Mouse (Mus musculus): ENCODE measurements around the gene Slc35a2. TPM values are rescaled to one million over a fixed set of nuclear protein-coding genes. Genes with fewer than 3 reads are reported as not detected.

Slc35a2 gene
- 32.2 and 33.5 TPM in 2 replicates for polyA plus RNA-seq (2016; fragmentation: Nextera tagmentation; extraction: Ambion mirVana)

DNA sequence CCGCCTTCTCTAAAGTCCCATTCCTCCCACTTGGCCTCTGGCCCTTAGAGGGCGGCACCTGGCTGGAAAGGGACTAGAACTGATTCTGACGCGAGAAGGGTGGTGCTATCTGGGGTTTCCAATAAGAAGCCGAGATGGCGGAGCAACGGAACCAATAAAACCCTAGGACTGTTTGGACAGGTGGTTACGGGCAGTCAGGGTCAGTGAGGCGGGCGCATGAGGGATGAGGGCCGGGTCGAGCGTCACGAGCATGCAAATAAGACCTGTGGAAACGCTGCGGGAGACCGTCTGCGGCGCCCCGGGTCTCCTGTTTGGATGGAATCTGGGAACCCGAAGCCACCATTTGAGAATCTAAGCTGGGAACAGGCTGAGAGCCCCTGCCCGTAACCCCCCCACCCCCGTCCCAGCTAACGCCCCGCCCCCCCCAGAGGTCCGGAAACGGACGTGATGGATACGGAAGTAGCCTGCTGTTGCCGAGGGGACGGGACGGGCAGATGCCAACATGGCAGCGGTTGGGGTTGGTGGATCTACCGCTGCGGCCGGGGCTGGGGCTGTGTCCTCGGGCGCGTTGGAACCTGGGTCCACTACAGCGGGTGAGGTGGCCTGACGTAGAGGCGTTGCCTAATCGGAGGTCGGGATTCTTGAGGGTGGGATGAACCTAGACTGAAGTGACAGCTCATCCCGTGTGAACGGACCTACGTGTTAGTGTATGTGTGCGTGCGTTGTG lies at the start of gene Slc35a2:
TSS of gene Slc35a2 (plus strand) at position 188 of the 727 bp plus-strand sequence.
- 12% methylated on average over 49 of the region's 49 CpGs for WGBS
- no peaks in the 10 kb centered on the region for H3K9me3 ChIP-seq
- no peaks in the 10 kb centered on the region for H3K27me3 ChIP-seq (ENCODE audit: insufficient read depth, poor library complexity, severe bottlenecking)
- DNase-seq (ENCODE audit: low spot score): peak; percentile 95
- peak within 1 kb of the TSS; percentile 85 for H3K27ac ChIP-seq
- 0 out of 2 replicates have a peak, but pooled peaks cover 2% of the 10 kb centered on the region for H3K4me1 ChIP-seq
- 0 out of 2 replicates have a peak, but pooled peaks cover 4% of the 10 kb centered on the region for H3K36me3 ChIP-seq
- peak within 1 kb of the TSS; percentile 68 for H3K4me3 ChIP-seq

GRCm38 (mm10) chrX:7837146-7837545 lies 46.7 kb upstream of the Slc35a2 start:
- Histone ChIP-seq H3K4me3 (no peak overlapping the region), H3K27me3 (ENCODE audit: insufficient read depth, poor library complexity, severe bottlenecking) (no peaks in the 10 kb centered on the region), H3K36me3 (no peaks in the 10 kb centered on the region), H3K27ac (no peak overlapping the region), H3K4me1 (no peaks in the 10 kb centered on the region), H3K9me3 (no peaks in the 10 kb centered on the region)
- WGBS: 52% methylated on average over 1 of the region's 1 CpGs
- DNase-seq (ENCODE audit: low spot score): peak; percentile 77

DNA sequence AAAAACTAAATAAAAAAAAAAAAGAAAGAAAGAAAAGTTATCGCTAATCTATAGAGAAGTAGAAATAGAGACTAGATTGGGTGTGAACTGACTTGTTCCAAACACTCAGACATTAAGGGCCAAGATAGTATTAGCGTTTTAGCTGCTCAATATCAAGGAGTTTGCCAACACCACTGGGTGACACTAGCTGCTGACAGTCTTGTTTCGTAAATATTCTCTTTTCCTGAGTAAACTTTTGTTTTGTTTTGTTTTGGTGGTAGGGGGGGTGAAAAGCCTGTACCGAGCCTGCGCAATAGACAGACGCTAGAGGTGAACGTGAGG lies 43.0 kb upstream of the Slc35a2 start:
- peak overlapping the region; percentile 64; the same call in 1 of the 2 replicates for H3K27ac ChIP-seq
- no peaks in the 10 kb centered on the region for H3K4me1 ChIP-seq
- no peaks in the 10 kb centered on the region for H3K27me3 ChIP-seq (ENCODE audit: insufficient read depth, poor library complexity, severe bottlenecking)
- peak overlapping the region; percentile 84 for H3K4me3 ChIP-seq
- WGBS: 13% methylated on average over 7 of the region's 7 CpGs
- no peak for DNase-seq (ENCODE audit: low spot score)
- no peaks in the 10 kb centered on the region for H3K9me3 ChIP-seq
- no peaks in the 10 kb centered on the region for H3K36me3 ChIP-seq

GRCm38 (mm10) chrX:7841163-7842162 lies 42.4 kb upstream of the Slc35a2 start, which contains the start of gene Otud5:
Gene Otud5, plus strand, starts transcription at chrX:7841364.
- 11% methylated on average over 74 of the region's 74 CpGs for WGBS
- peak within 1 kb of the TSS; percentile 90 for H3K27ac ChIP-seq
- no peaks in the 10 kb centered on the region for H3K4me1 ChIP-seq
- H3K36me3 ChIP-seq: no peaks in the 10 kb centered on the region
- DNase-seq (ENCODE audit: low spot score): peak; percentile 98
- no peaks in the 10 kb centered on the region for H3K27me3 ChIP-seq (ENCODE audit: insufficient read depth, poor library complexity, severe bottlenecking)
- peak within 1 kb of the TSS; percentile 84 for H3K4me3 ChIP-seq
- H3K9me3 ChIP-seq: no peaks in the 10 kb centered on the region

GRCm38 (mm10) chrX:7842318-7842717 lies 41.5 kb upstream of the Slc35a2 start:
- Histone ChIP-seq H3K9me3 (no peaks in the 10 kb centered on the region), H3K4me3 (peak overlapping the region; percentile 84), H3K27ac (peak overlapping the region; percentile 90), H3K4me1 (no peaks in the 10 kb centered on the region), H3K36me3 (no peaks in the 10 kb centered on the region), H3K27me3 (ENCODE audit: insufficient read depth, poor library complexity, severe bottlenecking) (no peaks in the 10 kb centered on the region)
- DNase-seq (ENCODE audit: low spot score): peak; percentile 74
- whole genome bisulfite sequencing: 19% methylated on average over 42 of the region's 42 CpGs

- DNase-seq (ENCODE audit: low spot score): peak; percentile 24
- no peaks in the 10 kb centered on the region for H3K4me1 ChIP-seq
Observed at GRCm38 (mm10) chrX:7847845-7848244, 36.0 kb upstream of the Slc35a2 start.

DNA sequence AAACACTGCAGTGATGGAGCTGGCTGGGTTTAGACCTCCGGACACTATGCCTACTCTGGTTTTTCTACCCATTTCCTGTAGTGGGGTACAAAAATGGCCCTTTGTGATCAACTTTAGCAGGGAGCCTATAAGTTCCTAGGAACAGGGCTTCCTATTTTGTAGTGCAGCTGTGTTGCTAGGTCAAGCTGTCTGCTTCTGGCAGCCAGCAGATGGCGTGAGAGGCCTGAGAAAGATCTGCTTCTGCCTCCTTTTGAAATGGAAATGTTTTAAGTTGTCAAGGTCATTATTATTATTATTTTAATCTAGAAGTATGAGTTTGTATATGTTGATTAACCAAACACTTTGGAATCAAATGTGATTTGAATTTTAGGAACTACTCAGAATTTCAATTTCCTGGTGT lies 29.2 kb upstream of the Slc35a2 start:
- H3K4me1 ChIP-seq: no peaks in the 10 kb centered on the region
- DNase-seq (ENCODE audit: low spot score): no peak
- WGBS: 38% methylated on average over 2 of the region's 2 CpGs
- H3K9me3 ChIP-seq: no peaks in the 10 kb centered on the region
- peaks cover 12% of the 10 kb centered on the region for H3K36me3 ChIP-seq
- no peaks in the 10 kb centered on the region for H3K27me3 ChIP-seq (ENCODE audit: insufficient read depth, poor library complexity, severe bottlenecking)
- no peak overlapping the region for H3K27ac ChIP-seq
- no peak overlapping the region for H3K4me3 ChIP-seq

More at GRCm38 (mm10) chrX:7847845-7848244, 36.0 kb upstream of the Slc35a2 start:
- H3K27me3 ChIP-seq (ENCODE audit: insufficient read depth, poor library complexity, severe bottlenecking): no peaks in the 10 kb centered on the region
- H3K27ac ChIP-seq: no peak overlapping the region
- peaks cover 10% of the 10 kb centered on the region; the same call in 1 of the 2 replicates for H3K36me3 ChIP-seq
- WGBS: 75% methylated on average over 2 of the region's 2 CpGs
- no peak overlapping the region for H3K4me3 ChIP-seq
- no peaks in the 10 kb centered on the region for H3K9me3 ChIP-seq

GRCm38 (mm10) chrX:7859191-7859753 lies 24.6 kb upstream of the Slc35a2 start:
- no peaks in the 10 kb centered on the region for H3K9me3 ChIP-seq
- no peak overlapping the region for H3K4me3 ChIP-seq
- no peak overlapping the region for H3K27ac ChIP-seq
- DNase-seq (ENCODE audit: low spot score): no peak
- H3K4me1 ChIP-seq: no peaks in the 10 kb centered on the region
- no peaks in the 10 kb centered on the region for H3K27me3 ChIP-seq (ENCODE audit: insufficient read depth, poor library complexity, severe bottlenecking)
- peaks cover 6% of the 10 kb centered on the region; the same call in 1 of the 2 replicates for H3K36me3 ChIP-seq
- WGBS: 77% methylated on average over 3 of the region's 3 CpGs

DNA sequence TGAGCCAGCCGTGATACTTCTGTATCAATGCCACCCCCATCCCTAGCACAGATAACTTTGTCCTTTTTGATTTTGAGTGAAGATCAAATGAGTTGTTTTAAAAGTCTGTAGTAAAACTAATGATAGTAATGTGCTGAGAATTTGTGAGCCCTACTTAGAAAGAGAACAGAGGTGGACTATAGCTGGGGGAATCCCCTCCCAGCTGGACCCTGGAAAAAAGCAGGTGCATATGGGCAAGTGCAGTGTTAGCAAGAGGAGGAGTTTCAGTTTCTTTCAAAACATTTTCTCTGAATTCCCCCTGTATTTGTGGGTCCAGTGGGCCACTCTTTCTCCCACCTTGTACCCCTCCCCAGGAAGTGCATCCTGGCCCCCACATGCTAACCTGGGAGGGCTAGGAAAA lies 20.6 kb upstream of the Slc35a2 start:
- H3K4me3 ChIP-seq: no peak overlapping the region
- no peak for DNase-seq (ENCODE audit: low spot score)
- H3K4me1 ChIP-seq: no peaks in the 10 kb centered on the region; the same call in 1 of the 2 replicates
- no peaks in the 10 kb centered on the region for H3K9me3 ChIP-seq
- H3K27ac ChIP-seq: no peak overlapping the region
- 82% methylated on average over 1 of the region's 1 CpGs for WGBS
- H3K36me3 ChIP-seq: peaks cover 9% of the 10 kb centered on the region
- H3K27me3 ChIP-seq (ENCODE audit: insufficient read depth, poor library complexity, severe bottlenecking): no peaks in the 10 kb centered on the region

DNA sequence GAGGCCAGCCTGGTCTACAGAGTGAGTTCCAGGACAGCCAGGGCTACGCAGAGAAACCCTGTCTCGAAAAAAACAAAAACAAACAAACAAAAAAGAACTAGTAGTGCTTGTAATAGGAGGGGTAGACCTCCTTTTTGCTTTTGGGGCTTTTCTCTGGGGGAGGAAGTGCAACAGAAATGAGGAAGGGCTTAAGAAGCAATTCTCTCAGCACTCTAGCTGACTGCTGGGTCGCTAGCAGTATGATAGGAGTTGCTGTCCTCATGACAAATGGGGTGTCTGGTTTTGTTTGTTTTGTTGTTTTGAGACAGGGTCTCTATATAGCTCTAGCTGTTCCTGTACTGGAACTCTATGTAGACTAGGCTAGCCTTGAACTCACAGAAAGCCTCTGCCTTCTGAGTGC lies 19.3 kb upstream of the Slc35a2 start:
- Histone ChIP-seq H3K9me3 (no peaks in the 10 kb centered on the region), H3K4me1 (no peaks in the 10 kb centered on the region; the same call in 1 of the 2 replicates), H3K27ac (no peak overlapping the region), H3K36me3 (peaks cover 14% of the 10 kb centered on the region), H3K4me3 (no peak overlapping the region), H3K27me3 (ENCODE audit: insufficient read depth, poor library complexity, severe bottlenecking) (no peaks in the 10 kb centered on the region)
- 71% methylated on average over 3 of the region's 3 CpGs for WGBS
- no peak for DNase-seq (ENCODE audit: low spot score)

- Histone ChIP-seq H3K4me1 (no peaks in the 10 kb centered on the region; the same call in 1 of the 2 replicates), H3K36me3 (peaks cover 14% of the 10 kb centered on the region), H3K4me3 (no peak overlapping the region), H3K9me3 (no peaks in the 10 kb centered on the region), H3K27me3 (ENCODE audit: insufficient read depth, poor library complexity, severe bottlenecking) (no peaks in the 10 kb centered on the region), H3K27ac (no peak overlapping the region)
- WGBS: 36% methylated on average over 2 of the region's 2 CpGs
- no peak for DNase-seq (ENCODE audit: low spot score)
Observed at GRCm38 (mm10) chrX:7865343-7865742, 18.5 kb upstream of the Slc35a2 start.

GRCm38 (mm10) chrX:7865786-7866185 lies 18.0 kb upstream of the Slc35a2 start:
- Histone ChIP-seq H3K4me3 (no peak overlapping the region), H3K27ac (no peak overlapping the region), H3K36me3 (peaks cover 14% of the 10 kb centered on the region)

More at GRCm38 (mm10) chrX:7865786-7866185, 18.0 kb upstream of the Slc35a2 start:
- WGBS: 61% methylated on average over 2 of the region's 2 CpGs
- Histone ChIP-seq H3K9me3 (no peaks in the 10 kb centered on the region), H3K27me3 (ENCODE audit: insufficient read depth, poor library complexity, severe bottlenecking) (no peaks in the 10 kb centered on the region), H3K4me1 (no peaks in the 10 kb centered on the region; the same call in 1 of the 2 replicates)
- DNase-seq (ENCODE audit: low spot score): no peak
